ENCODE assay signal across 11 mouse cellular contexts in genomic region chr8:122110240-122110866, GRCm38 (mm10).
DNase-seq lines count a peak whose midpoint lies in the region; ATAC-seq lines count a peak whose summit lies in the region.
"Had no signal": no experiment of that assay in that cellular context is flagged by ENCODE, and none has a peak within 500 bp of the region (broad histone marks: within the 10 kb centered on the region; RNA-seq: fewer than 3 reads in every experiment).

No protein-coding gene starts in this region.

- H3K4me2 ChIP-seq in stomach, embryonic 14.5 days (replicated peaks; ENCODE audit: low read depth, low read length) = no peak overlapping the region
- H3K4me2 ChIP-seq: forebrain, embryonic 13.5 days; liver, embryonic 12.5 days; neural tube, embryonic 13.5 days had no signal

- intact Hi-C loops in left cerebral cortex, postnatal 4 days (cut with DNase I) = no loop called here
- intact Hi-C loops in left cerebral cortex, postnatal 36 days (cut with DNase I) = no loop called here

- 60% methylated on average over 20 of the region's 20 CpGs for WGBS in stomach, embryonic 14.5 days

- H3K36me3 ChIP-seq in stomach, embryonic 14.5 days (ENCODE audit: control insufficient read depth, insufficient read depth, low read length) = no peaks in the 10 kb centered on the region
- H3K36me3 ChIP-seq: liver, embryonic 12.5 days; neural tube, embryonic 13.5 days had no signal

- H3K4me1 ChIP-seq in stomach, embryonic 14.5 days (ENCODE audit: control insufficient read depth, insufficient read depth, low read length) = peaks cover 17% of the 10 kb centered on the region

- no peaks in the 10 kb centered on the region for H3K27me3 ChIP-seq in stomach, embryonic 14.5 days (ENCODE audit: control insufficient read depth, insufficient read depth, low read length)
- H3K27me3 ChIP-seq: forebrain, embryonic 13.5 days; neural tube, embryonic 13.5 days had no signal

- ATAC-seq in common myeloid progenitor, adult 5-6 weeks (replicated peaks; ENCODE audit: low read depth, poor library complexity, severe bottlenecking) = 0 out of 2 replicates have a peak, but pooled peaks have one; percentile 7
- ATAC-seq in stomach, embryonic 14.5 days (ENCODE audit: insufficient number of reproducible peaks, insufficient read depth, low FRiP score, low read depth) = 0 out of 2 replicates have a peak, but pooled peaks have one; percentile 1
- ATAC-seq: forebrain, embryonic 13.5 days; liver, embryonic 12.5 days had no signal

- H3K27ac ChIP-seq in stomach, embryonic 14.5 days (ENCODE audit: low read length) = no peak overlapping the region
- H3K27ac ChIP-seq: forebrain, embryonic 13.5 days; liver, embryonic 12.5 days; neural tube, embryonic 13.5 days had no signal

- H3K9ac ChIP-seq in stomach, embryonic 14.5 days (replicated peaks; ENCODE audit: low read depth, low read length) = no peak overlapping the region
- H3K9ac ChIP-seq: forebrain, embryonic 13.5 days; liver, embryonic 12.5 days; neural tube, embryonic 13.5 days had no signal

- no peaks in the 10 kb centered on the region for H3K9me3 ChIP-seq in stomach, embryonic 14.5 days (ENCODE audit: control insufficient read depth, low read depth, low read length)
- H3K9me3 ChIP-seq: forebrain, embryonic 13.5 days; liver, embryonic 12.5 days; neural tube, embryonic 13.5 days had no signal

- no peak overlapping the region for H3K4me3 ChIP-seq in stomach, embryonic 14.5 days (ENCODE audit: low read depth, low read length)
- H3K4me3 ChIP-seq: forebrain, embryonic 13.5 days; liver, embryonic 12.5 days; neural tube, embryonic 13.5 days had no signal

- peak; percentile 15 for DNase-seq in adrenal gland, adult 8-10 months
- DNase-seq in adrenal gland, adult 2 months = no peak
- peak; percentile 62 for DNase-seq in left cerebral cortex, postnatal 4 days
- no peak for DNase-seq in left cerebral cortex, postnatal 36 days (ENCODE audit: low spot score in 2 of 2)
- DNase-seq in right cerebral cortex, postnatal 25 days = no peak
- no peak for DNase-seq in right cerebral cortex, adult 18-20 months

Comparison
In these comparisons a context has a peak if more than half of its experiments do, and no peak if none do; other contexts are left out.
1. DNase-seq: peak in adrenal gland, adult 8-10 months (single experiment) and left cerebral cortex, postnatal 4 days (single experiment); none in adrenal gland, adult 2 months (single experiment), left cerebral cortex, postnatal 36 days (0 of 2), right cerebral cortex, postnatal 25 days (single experiment) and right cerebral cortex, adult 18-20 months (single experiment).